30 mouse cellular contexts compared by ENCODE assay signal in genomic region chr9:91796976-91797375, GRCm38 (mm10).
DNase-seq lines count a peak whose midpoint lies in the region; ATAC-seq and TF ChIP-seq lines count a peak whose summit lies in the region.
"Had no signal": no experiment of that assay in that cellular context is flagged by ENCODE, and none has a peak within 500 bp of the region (broad histone marks: within the 10 kb centered on the region; RNA-seq: fewer than 3 reads in every experiment).

No protein-coding gene starts in this region.

- WGBS in hindbrain, postnatal 0 days = 62% methylated on average over 4 of the region's 4 CpGs
- WGBS in hindbrain, embryonic 13.5 days = 85% methylated on average over 4 of the region's 4 CpGs
- WGBS in kidney, embryonic 14.5 days = 83% methylated on average over 4 of the region's 4 CpGs
- 49% methylated on average over 4 of the region's 4 CpGs for WGBS in heart, adult 2 months

- TF ChIP-seq POLR2A in heart, adult 2 months (IDR thresholded peaks at IDR 0.05; ENCODE audit: insufficient read depth, low read depth, low read length) = no peak

- no peaks in the 10 kb centered on the region for H3K36me3 ChIP-seq in hindbrain, postnatal 0 days (ENCODE audit: insufficient read depth, low read length)
- H3K36me3 ChIP-seq in hindbrain, embryonic 13.5 days = no peaks in the 10 kb centered on the region
- no peaks in the 10 kb centered on the region for H3K36me3 ChIP-seq in kidney, embryonic 14.5 days (ENCODE audit: control insufficient read depth, insufficient read depth, low read length)
- H3K36me3 ChIP-seq in heart, adult 2 months (ENCODE audit: control insufficient read depth, insufficient read depth, low read length) = no peaks in the 10 kb centered on the region
- H3K36me3 ChIP-seq: heart, embryonic 12.5 days; hindbrain, embryonic 15.5 days; intestine, embryonic 15.5 days; limb, embryonic 10.5 days; limb, embryonic 15.5 days; liver, embryonic 13.5 days; midbrain, embryonic 13.5 days had no signal

- peak; percentile 71 for DNase-seq in hindbrain, postnatal 0 days (ENCODE audit: low spot score)
- peak; percentile 56 for DNase-seq in cerebellum, adult 11 months
- peak; percentile 95 for DNase-seq in cerebellum, adult 9-10 months
- DNase-seq in cerebellum, postnatal 36 days = peak; percentile 45 to 68
- no peak for DNase-seq in heart, adult 2 months
- DNase-seq: adrenal gland, postnatal 10 days; gastrocnemius, postnatal 14 days; heart, postnatal 4 days; kidney, adult 2 months; kidney, postnatal 4 days; liver, embryonic 13.5 days; lung, adult 18-20 months; lung, postnatal 4 days; spleen, adult 18-20 months; thymus, adult 18-20 months; thymus, postnatal 4 days had no signal

- no peaks in the 10 kb centered on the region for H3K27me3 ChIP-seq in hindbrain, postnatal 0 days (ENCODE audit: insufficient read depth, low read length)
- no peaks in the 10 kb centered on the region for H3K27me3 ChIP-seq in hindbrain, embryonic 13.5 days
- H3K27me3 ChIP-seq in kidney, embryonic 14.5 days (ENCODE audit: control insufficient read depth, insufficient read depth, low read length) = no peaks in the 10 kb centered on the region
- H3K27me3 ChIP-seq in heart, adult 2 months (ENCODE audit: control insufficient read depth, insufficient read depth, low read length) = no peaks in the 10 kb centered on the region
- H3K27me3 ChIP-seq: heart, embryonic 12.5 days; hindbrain, embryonic 15.5 days; intestine, embryonic 15.5 days; limb, embryonic 15.5 days; liver, embryonic 13.5 days; megakaryocyte, embryonic 14.5 days; midbrain, embryonic 13.5 days; Patski had no signal

- peak; percentile 43; the same call in 1 of the 2 replicates for ATAC-seq in hindbrain, postnatal 0 days
- ATAC-seq in hindbrain, embryonic 13.5 days (ENCODE audit: low FRiP score) = no peak
- ATAC-seq in kidney, embryonic 14.5 days (ENCODE audit: low FRiP score, low TSS enrichment) = no peak
- ATAC-seq: forebrain, embryonic 14.5 days; intestine, embryonic 15.5 days; lung, postnatal 0 days; midbrain, embryonic 13.5 days; Patski had no signal

- no peak overlapping the region for H3K9ac ChIP-seq in hindbrain, postnatal 0 days (replicated peaks; ENCODE audit: low read length)
- no peak overlapping the region for H3K9ac ChIP-seq in hindbrain, embryonic 13.5 days
- H3K9ac ChIP-seq in kidney, embryonic 14.5 days (ENCODE audit: low read depth, low read length) = no peak overlapping the region
- no peak overlapping the region for H3K9ac ChIP-seq in heart, adult 2 months (ENCODE audit: low read depth, low read length)
- H3K9ac ChIP-seq: heart, embryonic 12.5 days; hindbrain, embryonic 15.5 days; intestine, embryonic 15.5 days; limb, embryonic 15.5 days; liver, embryonic 13.5 days; midbrain, embryonic 13.5 days had no signal

- H3K4me2 ChIP-seq in hindbrain, postnatal 0 days (ENCODE audit: low read depth, low read length) = no peak overlapping the region
- no peak overlapping the region for H3K4me2 ChIP-seq in hindbrain, embryonic 13.5 days
- no peak overlapping the region for H3K4me2 ChIP-seq in kidney, embryonic 14.5 days (replicated peaks; ENCODE audit: low read depth, low read length)
- H3K4me2 ChIP-seq: heart, embryonic 12.5 days; hindbrain, embryonic 15.5 days; intestine, embryonic 15.5 days; limb, embryonic 15.5 days; liver, embryonic 13.5 days; midbrain, embryonic 13.5 days had no signal

- intact Hi-C loops in heart, adult 2 months (cut with DNase I) = no loop called here

- H3K4me1 ChIP-seq in hindbrain, postnatal 0 days (ENCODE audit: insufficient read depth, low read length) = no peaks in the 10 kb centered on the region
- H3K4me1 ChIP-seq in hindbrain, embryonic 13.5 days (replicated peaks) = no peaks in the 10 kb centered on the region
- no peaks in the 10 kb centered on the region for H3K4me1 ChIP-seq in kidney, embryonic 14.5 days (ENCODE audit: control insufficient read depth, insufficient read depth, low read length)
- H3K4me1 ChIP-seq in heart, adult 2 months (ENCODE audit: control insufficient read depth, insufficient read depth, low read length) = no peaks in the 10 kb centered on the region
- H3K4me1 ChIP-seq: heart, embryonic 12.5 days; hindbrain, embryonic 15.5 days; intestine, embryonic 15.5 days; limb, embryonic 10.5 days; limb, embryonic 15.5 days; liver, embryonic 13.5 days; megakaryocyte, embryonic 14.5 days; midbrain, embryonic 13.5 days had no signal

- no peak overlapping the region for H3K27ac ChIP-seq in hindbrain, postnatal 0 days
- no peak overlapping the region for H3K27ac ChIP-seq in hindbrain, embryonic 13.5 days
- no peak overlapping the region for H3K27ac ChIP-seq in kidney, embryonic 14.5 days (ENCODE audit: low read depth, low read length)
- H3K27ac ChIP-seq in heart, adult 2 months = no peak overlapping the region
- H3K27ac ChIP-seq: hindbrain, embryonic 15.5 days; intestine, embryonic 15.5 days; kidney, postnatal 0 days; limb, embryonic 10.5 days; limb, embryonic 15.5 days; liver, embryonic 13.5 days; midbrain, embryonic 13.5 days; stomach, postnatal 0 days had no signal

- TF ChIP-seq EP300 in heart, adult 2 months (IDR thresholded peaks at IDR 0.05; ENCODE audit: insufficient read depth, low read depth, low read length) = no peak

- no peak overlapping the region for H3K4me3 ChIP-seq in hindbrain, postnatal 0 days (ENCODE audit: low read length)
- no peak overlapping the region for H3K4me3 ChIP-seq in hindbrain, embryonic 13.5 days
- no peak overlapping the region for H3K4me3 ChIP-seq in kidney, embryonic 14.5 days (ENCODE audit: low read length)
- no peak overlapping the region for H3K4me3 ChIP-seq in heart, adult 2 months
- H3K4me3 ChIP-seq: heart, embryonic 12.5 days; hindbrain, embryonic 15.5 days; intestine, embryonic 15.5 days; limb, embryonic 10.5 days; limb, embryonic 15.5 days; liver, embryonic 13.5 days; megakaryocyte, embryonic 14.5 days; midbrain, embryonic 13.5 days had no signal

- H3K79me2 ChIP-seq in heart, adult 2 months (replicated peaks; ENCODE audit: control insufficient read depth, insufficient read depth, low read length) = no peaks in the 10 kb centered on the region

- no peak for TF ChIP-seq CTCF in hindbrain, postnatal 0 days (IDR thresholded peaks at IDR 0.05; ENCODE audit: low read depth)
- TF ChIP-seq CTCF in heart, adult 2 months (IDR thresholded peaks at IDR 0.05) = no peak

- H3K9me3 ChIP-seq in hindbrain, postnatal 0 days (ENCODE audit: low read length) = no peaks in the 10 kb centered on the region
- no peaks in the 10 kb centered on the region for H3K9me3 ChIP-seq in hindbrain, embryonic 13.5 days
- H3K9me3 ChIP-seq in kidney, embryonic 14.5 days (ENCODE audit: control insufficient read depth, low read length) = no peaks in the 10 kb centered on the region
- H3K9me3 ChIP-seq: heart, embryonic 12.5 days; hindbrain, embryonic 15.5 days; intestine, embryonic 15.5 days; limb, embryonic 10.5 days; limb, embryonic 15.5 days; liver, embryonic 13.5 days; megakaryocyte, embryonic 14.5 days; midbrain, embryonic 13.5 days had no signal

Comparison
In these comparisons a context has a peak if more than half of its experiments do, and no peak if none do; other contexts are left out.
1. DNase-seq: peak in hindbrain, postnatal 0 days (single experiment), cerebellum, adult 11 months (single experiment), cerebellum, adult 9-10 months (single experiment) and cerebellum, postnatal 36 days (2 of 2); none in heart, adult 2 months (0 of 2).